Mouse (Mus musculus) frontal cortex, postnatal 36 days (tissue): ENCODE measurements around the gene Cltb.

ENCODE experiments used
- DNase-seq, 2 experiments: peaks; one replicate each; pipeline ENCODE4 v3.0.0; 2022; ENCODE audit warnings: low spot score in 2 of 2

The Cltb gene

GRCm38 (mm10) chr13:54564232-54565200 is 46.6 kb downstream of the Cltb start:
- DNase-seq, result no peak

GRCm38 (mm10) chr13:54562562-54562961 is 48.6 kb downstream of the Cltb start:
- no peak for DNase-seq

- DNase-seq, result peak; percentile 37 to 42
Measured at GRCm38 (mm10) chr13:54560608-54561007, 50.5 kb downstream of the Cltb start.

GRCm38 (mm10) chr13:54559656-54560055 is 51.5 kb downstream of the Cltb start:
- no peak for DNase-seq

- no peak for DNase-seq
Measured at GRCm38 (mm10) chr13:54557652-54558051, 53.5 kb downstream of the Cltb start.

- DNase-seq, result peak; percentile 31 to 36
Measured at GRCm38 (mm10) chr13:54556796-54557195, 54.3 kb downstream of the Cltb start.

- no peak for DNase-seq
Measured at GRCm38 (mm10) chr13:54556176-54556575, 55.0 kb downstream of the Cltb start.

GRCm38 (mm10) chr13:54548036-54548435 is 63.1 kb downstream of the Cltb start:
- DNase-seq, result no peak
